Mouse (Mus musculus) ES-Bruce4 (cell line): Measurements from ENCODE around the gene Bag3. TPM values are rescaled to one million over a fixed set of nuclear protein-coding genes. Genes with fewer than 3 reads are reported as not detected.

Experiments used
- H3K27ac ChIP-seq: 2 replicates; pipeline ENCODE4 v1.5.1; 2012; ENCODE audit warnings: low read length, inconsistent platforms; ENCODE audit not compliant: insufficient read depth
- H3K27me3 ChIP-seq: 2 replicates; pipeline ENCODE4 v1.6.1; 2012; ENCODE audit warnings: mild to moderate bottlenecking, low read length, inconsistent platforms; ENCODE audit not compliant: control insufficient read depth, poor library complexity, insufficient read depth, severe bottlenecking
- H3K36me3 ChIP-seq: 2 replicates; pipeline ENCODE4 v1.6.1; 2012; ENCODE audit warnings: inconsistent platforms, mild to moderate bottlenecking, low read length, moderate library complexity; ENCODE audit not compliant: control insufficient read depth, poor library complexity, insufficient read depth, severe bottlenecking
- H3K4me1 ChIP-seq: one replicate; pipeline ENCODE4 v1.8.1; 2011; ENCODE audit warnings: low read length; ENCODE audit not compliant: control insufficient read depth, insufficient read depth
- H3K4me3 ChIP-seq: 2 replicates; pipeline ENCODE4 v1.5.1; 2011; ENCODE audit warnings: low read depth, mild to moderate bottlenecking, low read length
- H3K9ac ChIP-seq: 2 replicates; pipeline ENCODE4 v1.6.1; 2012; ENCODE audit warnings: low read depth, mild to moderate bottlenecking, inconsistent platforms; ENCODE audit not compliant: poor library complexity, severe bottlenecking
- H3K9me3 ChIP-seq: replicated peaks from 2 replicates; pipeline ENCODE4 v1.6.1; 2012; ENCODE audit warnings: mild to moderate bottlenecking, low read length, inconsistent platforms; ENCODE audit not compliant: control insufficient read depth, poor library complexity, insufficient read depth, severe bottlenecking
- CTCF ChIP-seq: IDR thresholded peaks from one replicate; pipeline ENCODE4 v1.8.1; 2011; ENCODE audit warnings: low read depth, low read length
- EP300 ChIP-seq: IDR thresholded peaks from 2 replicates; pipeline ENCODE4 v1.6.1; 2011; ENCODE audit warnings: low read depth, low read length; ENCODE audit not compliant: insufficient read depth
- POLR2A ChIP-seq: IDR thresholded peaks from one replicate; pipeline ENCODE4 v1.8.1; 2011; ENCODE audit warnings: low read length; ENCODE audit not compliant: insufficient read depth
- polyA plus RNA-seq: library from polyadenylated mRNA; stranded (reverse); fragments of >200 nt; gene quantifications from 2 replicates; pipeline ENCODE4 v1.2.4, GENCODE M21; 2011; ENCODE audit warnings: low read depth; ENCODE audit not compliant: missing spikeins, insufficient read depth, insufficient read length

Bag3 gene
- polyA plus RNA-seq, 1 experiment = 28.4 TPM

- Histone ChIP-seq H3K36me3 (no peaks in the 10 kb centered on the region), H3K9me3 (peaks cover 6% of the 10 kb centered on the region; the same call in 1 of the 2 replicates), H3K4me3 (no peak overlapping the region), H3K4me1 (peaks cover 4% of the 10 kb centered on the region), H3K9ac (no peak overlapping the region), H3K27ac (no peak overlapping the region), H3K27me3 (no peaks in the 10 kb centered on the region)
- TF ChIP-seq CTCF (no peak), POLR2A (no peak), EP300 (no peak)
Measured at GRCm38 (mm10) chr7:128592118-128592935, 68.9 kb downstream of the Bag3 start.

DNA sequence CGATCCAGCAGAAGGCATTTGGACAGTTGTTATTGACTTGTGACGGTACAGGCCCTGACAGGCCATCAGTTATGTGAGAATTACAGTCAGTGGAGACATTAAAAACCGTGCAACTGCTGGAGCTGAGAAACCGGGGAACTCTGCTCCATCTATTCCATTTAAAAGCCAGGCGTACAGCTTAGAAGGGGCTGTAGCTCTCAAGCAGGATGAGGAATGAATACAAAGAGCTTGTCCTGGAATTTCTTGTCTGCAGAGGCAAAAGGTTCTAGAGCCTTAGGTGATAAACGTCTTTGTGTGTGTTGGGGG, 69.5 kb downstream of the Bag3 start:
- Histone ChIP-seq H3K36me3 (no peaks in the 10 kb centered on the region), H3K4me1 (peaks cover 4% of the 10 kb centered on the region), H3K27me3 (no peaks in the 10 kb centered on the region), H3K4me3 (no peak overlapping the region), H3K27ac (no peak overlapping the region), H3K9ac (no peak overlapping the region), H3K9me3 (peaks cover 6% of the 10 kb centered on the region; the same call in 1 of the 2 replicates)
- no peak for TF ChIP-seq CTCF
- TF ChIP-seq EP300 = no peak
- TF ChIP-seq POLR2A = no peak

GRCm38 (mm10) chr7:128596274-128596673, 72.9 kb downstream of the Bag3 start:
- Histone ChIP-seq H3K9me3 (peaks cover 6% of the 10 kb centered on the region; the same call in 1 of the 2 replicates), H3K4me3 (no peak overlapping the region), H3K9ac (no peak overlapping the region), H3K27ac (no peak overlapping the region), H3K36me3 (no peaks in the 10 kb centered on the region), H3K4me1 (peaks cover 2% of the 10 kb centered on the region), H3K27me3 (no peaks in the 10 kb centered on the region)
- no peak for TF ChIP-seq EP300
- no peak for TF ChIP-seq POLR2A
- TF ChIP-seq CTCF = no peak

Other genes with a start within 250 kb of the Bag3 start
- gene BC017158, start 225.4 kb upstream of the Bag3 start, polyA plus RNA-seq = 7.5 and 9.3 TPM in 2 replicates
- 6.0 and 6.3 TPM in 2 replicates for gene Rgs10, start 104.9 kb upstream of the Bag3 start, polyA plus RNA-seq
- 134 and 152 TPM in 2 replicates for gene Tial1, start 61.9 kb upstream of the Bag3 start, polyA plus RNA-seq
- gene Inpp5f, start 87.7 kb downstream of the Bag3 start, polyA plus RNA-seq = 36.4 and 40.6 TPM in 2 replicates
- gene Mcmbp, start 216.9 kb downstream of the Bag3 start, polyA plus RNA-seq = 78.5 and 81.8 TPM in 2 replicates
- 55.0 and 55.2 TPM in 2 replicates for gene Sec23ip, start 221.3 kb downstream of the Bag3 start, polyA plus RNA-seq